Mouse (Mus musculus) megakaryocyte, embryonic 14.5 days (primary cell): ENCODE results near the gene Isoc2a. TPM values are rescaled to one million over a fixed set of nuclear protein-coding genes. Genes with fewer than 3 reads are reported as not detected.

Experiments used
- H3K27me3 ChIP-seq: replicated peaks from 2 replicates; pipeline ENCODE3; 2012; ENCODE audit warnings: inconsistent platforms
- H3K36me3 ChIP-seq: replicated peaks from 2 replicates; pipeline ENCODE3; 2012; ENCODE audit warnings: low read length, inconsistent platforms, mixed read lengths
- H3K4me1 ChIP-seq: 2 replicates; pipeline ENCODE4 v1.6.1; 2012; ENCODE audit warnings: inconsistent platforms
- H3K4me3 ChIP-seq: replicated peaks from 2 replicates; pipeline ENCODE3; 2012; ENCODE audit warnings: moderate library complexity, mild to moderate bottlenecking, inconsistent platforms
- H3K9me3 ChIP-seq: 2 replicates; pipeline ENCODE4 v1.6.1; 2012; ENCODE audit warnings: inconsistent platforms
- FLI1 ChIP-seq: IDR thresholded peaks from 2 replicates; pipeline ENCODE4 v1.6.1; 2012; ENCODE audit warnings: low read length, inconsistent platforms, mixed read lengths
- GATA1 ChIP-seq: IDR thresholded peaks from 3 replicates; pipeline ENCODE4 v1.6.1; 2012; ENCODE audit warnings: mixed read lengths, low read length, inconsistent platforms, borderline replicate concordance
- polyA plus RNA-seq: library from polyadenylated mRNA; stranded (reverse); fragments of >175 nt; gene quantifications from 2 replicates; pipeline ENCODE4 v1.2.3, GENCODE M21; 2012; ENCODE audit warnings: low replicate concordance; ENCODE audit not compliant: insufficient read depth

Isoc2a gene
- polyA plus RNA-seq, 1 experiment: 17.1 TPM

GRCm38 (mm10) chr7:4915669-4916416 lies 38.9 kb downstream of the Isoc2a start:
- peaks cover 5% of the 10 kb centered on the region; the same call in 1 of the 2 replicates for H3K9me3 ChIP-seq
- peaks cover 43% of the 10 kb centered on the region for H3K36me3 ChIP-seq
- H3K4me1 ChIP-seq: peaks cover 42% of the 10 kb centered on the region
- H3K4me3 ChIP-seq: peak overlapping the region; percentile 99
- TF ChIP-seq GATA1: no peak
- TF ChIP-seq FLI1: no peak
- no peaks in the 10 kb centered on the region for H3K27me3 ChIP-seq

GRCm38 (mm10) chr7:4917494-4917893 lies 40.5 kb downstream of the Isoc2a start:
- peaks cover 51% of the 10 kb centered on the region for H3K36me3 ChIP-seq
- H3K4me3 ChIP-seq: no peak overlapping the region
- peaks cover 5% of the 10 kb centered on the region; the same call in 1 of the 2 replicates for H3K9me3 ChIP-seq
- H3K4me1 ChIP-seq: peaks cover 56% of the 10 kb centered on the region
- TF ChIP-seq FLI1: no peak
- TF ChIP-seq GATA1: no peak
- peaks cover 2% of the 10 kb centered on the region for H3K27me3 ChIP-seq

GRCm38 (mm10) chr7:4918681-4919080 lies 41.7 kb downstream of the Isoc2a start:
- Histone ChIP-seq H3K36me3 (peaks cover 51% of the 10 kb centered on the region), H3K27me3 (peaks cover 14% of the 10 kb centered on the region), H3K4me1 (peaks cover 68% of the 10 kb centered on the region), H3K9me3 (peaks cover 5% of the 10 kb centered on the region; the same call in 1 of the 2 replicates), H3K4me3 (no peak overlapping the region)
- TF ChIP-seq GATA1: no peak
- no peak for TF ChIP-seq FLI1

- peaks cover 5% of the 10 kb centered on the region; the same call in 1 of the 2 replicates for H3K9me3 ChIP-seq
- peaks cover 18% of the 10 kb centered on the region for H3K27me3 ChIP-seq
- peaks cover 51% of the 10 kb centered on the region for H3K36me3 ChIP-seq
- no peak overlapping the region for H3K4me3 ChIP-seq
- peaks cover 71% of the 10 kb centered on the region for H3K4me1 ChIP-seq
- TF ChIP-seq FLI1: no peak
- TF ChIP-seq GATA1: no peak
Observed at GRCm38 (mm10) chr7:4919096-4919495, 42.1 kb downstream of the Isoc2a start.

- Histone ChIP-seq H3K4me1 (peaks cover 74% of the 10 kb centered on the region), H3K27me3 (peaks cover 26% of the 10 kb centered on the region), H3K36me3 (peaks cover 51% of the 10 kb centered on the region), H3K9me3 (peaks cover 5% of the 10 kb centered on the region; the same call in 1 of the 2 replicates), H3K4me3 (peak overlapping the region; percentile 2)
- TF ChIP-seq FLI1: no peak
- TF ChIP-seq GATA1: no peak
Observed at GRCm38 (mm10) chr7:4919971-4920370, 43.0 kb downstream of the Isoc2a start.

- TF ChIP-seq GATA1 (no peak), FLI1 (no peak)
- peaks cover 30% of the 10 kb centered on the region for H3K27me3 ChIP-seq
- H3K36me3 ChIP-seq: peaks cover 51% of the 10 kb centered on the region
- peaks cover 80% of the 10 kb centered on the region for H3K4me1 ChIP-seq
- H3K9me3 ChIP-seq: peaks cover 5% of the 10 kb centered on the region; the same call in 1 of the 2 replicates
- H3K4me3 ChIP-seq: no peak overlapping the region
Observed at GRCm38 (mm10) chr7:4920496-4920895, 43.5 kb downstream of the Isoc2a start.

GRCm38 (mm10) chr7:4920976-4921823 lies 44.2 kb downstream of the Isoc2a start:
- Histone ChIP-seq H3K9me3 (peaks cover 5% of the 10 kb centered on the region; the same call in 1 of the 2 replicates), H3K36me3 (peaks cover 51% of the 10 kb centered on the region), H3K4me1 (peaks cover 80% of the 10 kb centered on the region), H3K4me3 (peak overlapping the region; percentile 81), H3K27me3 (peaks cover 37% of the 10 kb centered on the region)
- TF ChIP-seq GATA1: no peak
- no peak for TF ChIP-seq FLI1

- Histone ChIP-seq H3K27me3 (peaks cover 45% of the 10 kb centered on the region), H3K4me1 (peaks cover 72% of the 10 kb centered on the region), H3K9me3 (peaks cover 5% of the 10 kb centered on the region; the same call in 1 of the 2 replicates), H3K4me3 (peak within 1 kb of the TSS; percentile 88), H3K36me3 (peaks cover 47% of the 10 kb centered on the region)
- TF ChIP-seq FLI1 (no peak), GATA1 (no peak)
Observed at GRCm38 (mm10) chr7:4921824-4922482, 45.0 kb downstream of the Isoc2a start, which contains the start of gene Nat14. TSS of gene Nat14 (plus strand) at chr7:4922028.

GRCm38 (mm10) chr7:4922508-4922907 lies 45.6 kb downstream of the Isoc2a start:
- Histone ChIP-seq H3K36me3 (peaks cover 41% of the 10 kb centered on the region), H3K9me3 (peaks cover 5% of the 10 kb centered on the region; the same call in 1 of the 2 replicates), H3K27me3 (peaks cover 50% of the 10 kb centered on the region), H3K4me1 (peaks cover 67% of the 10 kb centered on the region), H3K4me3 (peak overlapping the region; percentile 88)
- TF ChIP-seq GATA1: no peak
- no peak for TF ChIP-seq FLI1
